Mouse (Mus musculus): ENCODE data around the gene Fos. TPM values are rescaled to one million over a fixed set of nuclear protein-coding genes. Genes with fewer than 3 reads are reported as not detected.

Gene Fos
- total RNA-seq, 1 experiment: 10.3 TPM

- Histone ChIP-seq H3K36me3 (ENCODE audit: control insufficient read depth, insufficient read depth, low read length, poor library complexity, severe bottlenecking) (no peaks in the 10 kb centered on the region), H3K4me1 (ENCODE audit: control insufficient read depth in 2 of 2, insufficient read depth in 2 of 2, low read length in 2 of 2, poor library complexity in 1 of 2) (peaks cover 0 to 8% of the 10 kb centered on the region in 2 experiments; a peak in 2 of 4 replicates), H3K9me3 (ENCODE audit: control insufficient read depth, insufficient read depth, low read depth, low read length) (no peaks in the 10 kb centered on the region), H3K9ac (ENCODE audit: insufficient read depth, low read depth, low read length, poor library complexity, severe bottlenecking) (no peak overlapping the region), H3K4me3 (ENCODE audit: insufficient read depth in 1 of 2, low read depth in 1 of 2, low read length in 2 of 2, poor library complexity in 1 of 2, severe bottlenecking in 1 of 2) (no peak overlapping the region), H3K27ac (ENCODE audit: insufficient read depth, low read depth, low read length, poor library complexity, severe bottlenecking) (no peak overlapping the region)
- in situ Hi-C loops (cut with MboI; ENCODE audit: low sequenced_read_pairs in 2 of 2, unreplicated experiment in 2 of 2): no loop called here
- DNase-seq (ENCODE audit: low read depth, low spot score): no peak
- TF ChIP-seq ZC3H11A (IDR thresholded peaks at IDR 0.05; ENCODE audit: borderline replicate concordance, low read depth, low read length) (no peak), ZNF384 (IDR thresholded peaks at IDR 0.05; ENCODE audit: low read depth, low read length) (no peak), HCFC1 (IDR thresholded peaks at IDR 0.05; ENCODE audit: borderline replicate concordance, insufficient read depth, low read length) (no peak), MAFK (IDR thresholded peaks at IDR 0.05; ENCODE audit: insufficient read depth, low read depth, low read length) (no peak), CHD2 (IDR thresholded peaks at IDR 0.05; ENCODE audit: low read depth, low read length) (no peak)
Observed at GRCm38 (mm10) chr12:85496336-85496735, 22.6 kb downstream of the Fos start.

- H3K36me3 ChIP-seq (ENCODE audit: control insufficient read depth, insufficient read depth, low read length, poor library complexity, severe bottlenecking): no peaks in the 10 kb centered on the region
- no peak overlapping the region for H3K27ac ChIP-seq (ENCODE audit: insufficient read depth, low read depth, low read length, poor library complexity, severe bottlenecking)
- H3K9me3 ChIP-seq (ENCODE audit: control insufficient read depth, insufficient read depth, low read depth, low read length): no peaks in the 10 kb centered on the region
- in situ Hi-C loops (cut with MboI; ENCODE audit: low sequenced_read_pairs in 2 of 2, unreplicated experiment in 2 of 2): no loop called here
- TF ChIP-seq MAFK (IDR thresholded peaks at IDR 0.05; ENCODE audit: insufficient read depth, low read depth, low read length): no peak
- TF ChIP-seq ZC3H11A (IDR thresholded peaks at IDR 0.05; ENCODE audit: borderline replicate concordance, low read depth, low read length): peak; percentile 82
- H3K4me3 ChIP-seq (ENCODE audit: insufficient read depth in 1 of 2, low read depth in 1 of 2, low read length in 2 of 2, poor library complexity in 1 of 2, severe bottlenecking in 1 of 2): no peak overlapping the region
- no peak overlapping the region for H3K9ac ChIP-seq (ENCODE audit: insufficient read depth, low read depth, low read length, poor library complexity, severe bottlenecking)
- peak; percentile 82 for DNase-seq (ENCODE audit: low read depth, low spot score)
- peaks cover 0 to 8% of the 10 kb centered on the region in 2 experiments; a peak in 2 of 4 replicates for H3K4me1 ChIP-seq (ENCODE audit: control insufficient read depth in 2 of 2, insufficient read depth in 2 of 2, low read length in 2 of 2, poor library complexity in 1 of 2)
Observed at GRCm38 (mm10) chr12:85496755-85497154, 23.1 kb downstream of the Fos start.

GRCm38 (mm10) chr12:85497310-85498135 is 23.8 kb downstream of the Fos start:
- H3K9me3 ChIP-seq (ENCODE audit: control insufficient read depth, insufficient read depth, low read depth, low read length): no peaks in the 10 kb centered on the region
- no peak overlapping the region for H3K9ac ChIP-seq (ENCODE audit: insufficient read depth, low read depth, low read length, poor library complexity, severe bottlenecking)
- in situ Hi-C loops (cut with MboI; ENCODE audit: low sequenced_read_pairs in 2 of 2, unreplicated experiment in 2 of 2): no loop called here
- no peaks in the 10 kb centered on the region for H3K36me3 ChIP-seq (ENCODE audit: control insufficient read depth, insufficient read depth, low read length, poor library complexity, severe bottlenecking)
- DNase-seq (ENCODE audit: low read depth, low spot score): no peak
- peaks cover 0 to 5% of the 10 kb centered on the region in 2 experiments; a peak in 2 of 4 replicates for H3K4me1 ChIP-seq (ENCODE audit: control insufficient read depth in 2 of 2, insufficient read depth in 2 of 2, low read length in 2 of 2, poor library complexity in 1 of 2)
- no peak overlapping the region for H3K4me3 ChIP-seq (ENCODE audit: insufficient read depth in 1 of 2, low read depth in 1 of 2, low read length in 2 of 2, poor library complexity in 1 of 2, severe bottlenecking in 1 of 2)
- TF ChIP-seq MAFK (IDR thresholded peaks at IDR 0.05; ENCODE audit: insufficient read depth, low read depth, low read length): no peak
- no peak for TF ChIP-seq ZC3H11A (IDR thresholded peaks at IDR 0.05; ENCODE audit: borderline replicate concordance, low read depth, low read length)
- H3K27ac ChIP-seq (ENCODE audit: insufficient read depth, low read depth, low read length, poor library complexity, severe bottlenecking): no peak overlapping the region

GRCm38 (mm10) chr12:85499001-85499400 is 25.3 kb downstream of the Fos start:
- Histone ChIP-seq H3K27ac (ENCODE audit: insufficient read depth, low read depth, low read length, poor library complexity, severe bottlenecking) (no peak overlapping the region), H3K36me3 (ENCODE audit: control insufficient read depth, insufficient read depth, low read length, poor library complexity, severe bottlenecking) (no peaks in the 10 kb centered on the region), H3K9me3 (ENCODE audit: control insufficient read depth, insufficient read depth, low read depth, low read length) (no peaks in the 10 kb centered on the region), H3K9ac (ENCODE audit: insufficient read depth, low read depth, low read length, poor library complexity, severe bottlenecking) (no peak overlapping the region), H3K4me1 (ENCODE audit: control insufficient read depth in 2 of 2, insufficient read depth in 2 of 2, low read length in 2 of 2, poor library complexity in 1 of 2) (peaks cover 0 to 5% of the 10 kb centered on the region in 2 experiments; a peak in 2 of 4 replicates), H3K4me3 (ENCODE audit: insufficient read depth in 1 of 2, low read depth in 1 of 2, low read length in 2 of 2, poor library complexity in 1 of 2, severe bottlenecking in 1 of 2) (no peak overlapping the region)
- in situ Hi-C loops (cut with MboI; ENCODE audit: low sequenced_read_pairs in 2 of 2, unreplicated experiment in 2 of 2): no loop called here
- TF ChIP-seq HCFC1 (IDR thresholded peaks at IDR 0.05; ENCODE audit: borderline replicate concordance, insufficient read depth, low read length) (no peak), CHD2 (IDR thresholded peaks at IDR 0.05; ENCODE audit: low read depth, low read length) (no peak), ZC3H11A (IDR thresholded peaks at IDR 0.05; ENCODE audit: borderline replicate concordance, low read depth, low read length) (no peak), ZNF384 (IDR thresholded peaks at IDR 0.05; ENCODE audit: low read depth, low read length) (no peak), MAFK (IDR thresholded peaks at IDR 0.05; ENCODE audit: insufficient read depth, low read depth, low read length) (no peak)
- DNase-seq (ENCODE audit: low read depth, low spot score): no peak

Data from ES-E14 (cell line).